Mouse (Mus musculus): Measurements from ENCODE around the gene Spata25. TPM values are rescaled to one million over a fixed set of nuclear protein-coding genes. Genes with fewer than 3 reads are reported as not detected.

Spata25 gene
- polyA plus RNA-seq, 1 experiment from 2014 or later = not detected

GRCm38 (mm10) chr2:164834531-164834930 is 6.2 kb upstream of the Spata25 start:
- no peak for DNase-seq (ENCODE audit: low spot score)
- peak overlapping the region; percentile 92 for H3K27ac ChIP-seq
- no peaks in the 10 kb centered on the region for H3K9me3 ChIP-seq
- peak overlapping the region; percentile 81 for H3K4me3 ChIP-seq
- H3K4me1 ChIP-seq (replicated peaks) = peaks cover 31% of the 10 kb centered on the region
- H3K36me3 ChIP-seq = peaks cover 41% of the 10 kb centered on the region
- no peaks in the 10 kb centered on the region for H3K27me3 ChIP-seq (ENCODE audit: insufficient read depth, poor library complexity, severe bottlenecking)
- 49% methylated on average over 8 of the region's 8 CpGs for WGBS

GRCm38 (mm10) chr2:164833314-164833959 is 5.1 kb upstream of the Spata25 start, which contains the start of gene Neurl2:
Gene Neurl2, minus strand, starts transcription at chr2:164833456.
- peak within 1 kb of the TSS; percentile 81 for H3K4me3 ChIP-seq
- H3K9me3 ChIP-seq = no peaks in the 10 kb centered on the region
- peak; percentile 92 for DNase-seq (ENCODE audit: low spot score)
- H3K27me3 ChIP-seq (ENCODE audit: insufficient read depth, poor library complexity, severe bottlenecking) = no peaks in the 10 kb centered on the region
- H3K36me3 ChIP-seq = peaks cover 38% of the 10 kb centered on the region
- under 1% methylated on average over 31 of the region's 31 CpGs for WGBS
- H3K27ac ChIP-seq = peak within 1 kb of the TSS; percentile 92
- peaks cover 31% of the 10 kb centered on the region for H3K4me1 ChIP-seq (replicated peaks)

- no peaks in the 10 kb centered on the region for H3K27me3 ChIP-seq (ENCODE audit: insufficient read depth, poor library complexity, severe bottlenecking)
- peak within 1 kb of the TSS; percentile 81 for H3K4me3 ChIP-seq
- peak; percentile 69 for DNase-seq (ENCODE audit: low spot score)
- peaks cover 31% of the 10 kb centered on the region for H3K4me1 ChIP-seq (replicated peaks)
- H3K27ac ChIP-seq = peak within 1 kb of the TSS; percentile 92
- H3K36me3 ChIP-seq = peaks cover 38% of the 10 kb centered on the region
- WGBS = 1% methylated on average over 35 of the region's 35 CpGs
- H3K9me3 ChIP-seq = no peaks in the 10 kb centered on the region
Measured at GRCm38 (mm10) chr2:164832748-164833301, 4.5 kb upstream of the Spata25 start, which contains the start of gene Ctsa. Gene Ctsa, plus strand, starts transcription at chr2:164832873.

GRCm38 (mm10) chr2:164832032-164832747 is 3.9 kb upstream of the Spata25 start:
- Histone ChIP-seq H3K36me3 (peaks cover 38% of the 10 kb centered on the region), H3K4me3 (peak overlapping the region; percentile 81), H3K27ac (peak overlapping the region; percentile 92), H3K27me3 (ENCODE audit: insufficient read depth, poor library complexity, severe bottlenecking) (no peaks in the 10 kb centered on the region), H3K9me3 (no peaks in the 10 kb centered on the region), H3K4me1 (replicated peaks) (peaks cover 31% of the 10 kb centered on the region)
- no peak for DNase-seq (ENCODE audit: low spot score)
- WGBS = 66% methylated on average over 16 of the region's 16 CpGs

GRCm38 (mm10) chr2:164831029-164831428 is 2.7 kb upstream of the Spata25 start:
- WGBS = 88% methylated on average over 10 of the region's 10 CpGs
- Histone ChIP-seq H3K27me3 (ENCODE audit: insufficient read depth, poor library complexity, severe bottlenecking) (no peaks in the 10 kb centered on the region), H3K4me1 (replicated peaks) (peaks cover 31% of the 10 kb centered on the region), H3K27ac (no peak overlapping the region), H3K9me3 (no peaks in the 10 kb centered on the region), H3K36me3 (peaks cover 39% of the 10 kb centered on the region), H3K4me3 (no peak overlapping the region)
- DNase-seq (ENCODE audit: low spot score) = no peak

- no peak for DNase-seq (ENCODE audit: low spot score)
- Histone ChIP-seq H3K27me3 (ENCODE audit: insufficient read depth, poor library complexity, severe bottlenecking) (no peaks in the 10 kb centered on the region), H3K36me3 (peaks cover 48% of the 10 kb centered on the region), H3K4me1 (replicated peaks) (peaks cover 18% of the 10 kb centered on the region), H3K9me3 (no peaks in the 10 kb centered on the region), H3K27ac (no peak overlapping the region), H3K4me3 (no peak overlapping the region)
- 89% methylated on average over 1 of the region's 1 CpGs for WGBS
Measured at GRCm38 (mm10) chr2:164829090-164829489, 753 bp upstream of the Spata25 start.

GRCm38 (mm10) chr2:164827146-164827850 is 1.0 kb downstream of the Spata25 start:
- H3K27me3 ChIP-seq (ENCODE audit: insufficient read depth, poor library complexity, severe bottlenecking) = no peaks in the 10 kb centered on the region
- no peak for DNase-seq (ENCODE audit: low spot score)
- WGBS = 90% methylated on average over 16 of the region's 16 CpGs

GRCm38 (mm10) chr2:164825521-164825920 is 2.8 kb downstream of the Spata25 start:
- WGBS = 94% methylated on average over 17 of the region's 17 CpGs
- H3K27me3 ChIP-seq (ENCODE audit: insufficient read depth, poor library complexity, severe bottlenecking) = no peaks in the 10 kb centered on the region
- H3K4me3 ChIP-seq = no peak overlapping the region
- H3K36me3 ChIP-seq = peaks cover 60% of the 10 kb centered on the region
- H3K27ac ChIP-seq = no peak overlapping the region
- H3K9me3 ChIP-seq = no peaks in the 10 kb centered on the region
- peaks cover 22% of the 10 kb centered on the region for H3K4me1 ChIP-seq (replicated peaks)
- no peak for DNase-seq (ENCODE audit: low spot score)

More at GRCm38 (mm10) chr2:164827146-164827850, 1.0 kb downstream of the Spata25 start:
- no peak overlapping the region for H3K27ac ChIP-seq
- H3K36me3 ChIP-seq = peaks cover 48% of the 10 kb centered on the region
- H3K4me3 ChIP-seq = no peak overlapping the region
- H3K4me1 ChIP-seq (replicated peaks) = peaks cover 18% of the 10 kb centered on the region
- no peaks in the 10 kb centered on the region for H3K9me3 ChIP-seq

GRCm38 (mm10) chr2:164823969-164824368 is 4.4 kb downstream of the Spata25 start:
- Histone ChIP-seq H3K27ac (no peak overlapping the region), H3K4me1 (replicated peaks) (peaks cover 22% of the 10 kb centered on the region), H3K4me3 (peak overlapping the region; percentile 78), H3K36me3 (peaks cover 66% of the 10 kb centered on the region), H3K9me3 (no peaks in the 10 kb centered on the region), H3K27me3 (ENCODE audit: insufficient read depth, poor library complexity, severe bottlenecking) (no peaks in the 10 kb centered on the region)
- 98% methylated on average over 4 of the region's 4 CpGs for whole genome bisulfite sequencing
- DNase-seq (ENCODE audit: low spot score) = no peak

- H3K9me3 ChIP-seq = no peaks in the 10 kb centered on the region
- 3% methylated on average over 10 of the region's 10 CpGs for WGBS
- no peak for DNase-seq (ENCODE audit: low spot score)
Measured at GRCm38 (mm10) chr2:164823181-164823585, 5.2 kb downstream of the Spata25 start.

GRCm38 (mm10) chr2:164822636-164823165 is 5.6 kb downstream of the Spata25 start, which contains the start of gene Zswim1:
Gene Zswim1, plus strand, starts transcription at chr2:164822686.
- peak; percentile 99 for DNase-seq (ENCODE audit: low spot score)
- peaks cover 25% of the 10 kb centered on the region for H3K4me1 ChIP-seq (replicated peaks)
- H3K27me3 ChIP-seq (ENCODE audit: insufficient read depth, poor library complexity, severe bottlenecking) = no peaks in the 10 kb centered on the region
- 2% methylated on average over 32 of the region's 32 CpGs for WGBS
- H3K9me3 ChIP-seq = no peaks in the 10 kb centered on the region
- H3K4me3 ChIP-seq = peak within 1 kb of the TSS; percentile 78
- H3K36me3 ChIP-seq = peaks cover 53% of the 10 kb centered on the region
- peak within 1 kb of the TSS; percentile 89 for H3K27ac ChIP-seq

More at GRCm38 (mm10) chr2:164823181-164823585, 5.2 kb downstream of the Spata25 start:
- H3K27ac ChIP-seq = peak overlapping the region; percentile 89
- H3K27me3 ChIP-seq (ENCODE audit: insufficient read depth, poor library complexity, severe bottlenecking) = no peaks in the 10 kb centered on the region
- H3K4me3 ChIP-seq = peak overlapping the region; percentile 78
- peaks cover 58% of the 10 kb centered on the region for H3K36me3 ChIP-seq
- H3K4me1 ChIP-seq (replicated peaks) = peaks cover 22% of the 10 kb centered on the region

- Histone ChIP-seq H3K4me3 (no peak overlapping the region), H3K27me3 (ENCODE audit: insufficient read depth, poor library complexity, severe bottlenecking) (no peaks in the 10 kb centered on the region), H3K4me1 (replicated peaks) (peaks cover 28% of the 10 kb centered on the region), H3K9me3 (no peaks in the 10 kb centered on the region), H3K27ac (no peak overlapping the region), H3K36me3 (peaks cover 37% of the 10 kb centered on the region)
- 88% methylated on average over 6 of the region's 6 CpGs for WGBS
- no peak for DNase-seq (ENCODE audit: low spot score)
Measured at GRCm38 (mm10) chr2:164821060-164821459, 7.3 kb downstream of the Spata25 start.

Measured in hindbrain, embryonic 10.5 days (tissue).